Mouse (Mus musculus) spleen, adult 2 months (tissue): ENCODE measurements at regions not wholly inside any gene's neighbourhood (a gene's known extent, or its start where the extent isn't known, plus 50 kb on each side); places are given as distances from the start of the nearest gene placed in this dataset.

Experiments used
- CTCF ChIP-seq: fragments of 200-500 bp; IDR thresholded peaks from 2 replicates; pipeline ENCODE4 v1.5.1; 2011; ENCODE audit warnings: mild to moderate bottlenecking, inconsistent platforms; ENCODE audit not compliant: insufficient read depth, insufficient read length, insufficient replicate concordance; ENCODE audit errors: extremely low read depth
- POLR2A ChIP-seq: fragments of 200-500 bp; IDR thresholded peaks from 2 replicates; pipeline ENCODE4 v1.6.1; 2011; ENCODE audit warnings: low read depth, low read length, inconsistent platforms

DNA sequence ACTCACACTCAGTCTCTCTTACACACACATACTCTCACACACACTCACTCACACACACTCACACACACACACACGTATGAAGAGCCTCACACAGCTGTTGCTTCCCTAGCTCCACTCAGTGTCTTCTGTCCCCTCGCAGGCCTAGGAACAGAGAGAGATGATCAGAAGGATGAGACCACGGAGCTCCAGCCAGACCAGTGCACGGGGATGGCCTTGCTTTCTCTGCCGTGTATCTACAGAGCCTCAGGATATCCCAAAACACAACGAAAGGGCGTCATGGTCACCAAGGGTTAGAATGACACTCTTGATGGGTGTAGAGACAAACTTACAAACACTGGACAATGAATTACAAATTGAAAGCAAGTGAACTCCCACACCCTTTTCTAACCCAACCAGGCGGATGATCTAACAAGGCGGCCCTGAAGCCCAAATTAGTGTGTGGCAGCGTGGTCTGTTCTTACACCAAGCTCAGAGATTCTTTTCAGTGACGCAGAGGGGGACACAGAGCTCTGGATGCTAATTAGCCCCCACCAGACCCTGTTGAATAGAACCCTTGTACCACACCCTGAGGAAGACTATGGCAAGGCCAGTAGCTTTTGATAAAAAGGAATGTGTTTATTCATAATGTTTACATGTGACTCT, 83.0 kb downstream of the Gm11011 start:
- TF ChIP-seq CTCF, result no peak
- no peak for TF ChIP-seq POLR2A
